Mouse (Mus musculus) cortical plate, adult 2 months (tissue): ENCODE measurements around the gene Ccdc125.
A peak's percentile ranks its signal among the peaks of the same experiment; 100 is the strongest.

Source experiments
- CTCF ChIP-seq: fragments of 200-500 bp; IDR thresholded peaks from 2 replicates; pipeline ENCODE4 v1.5.1; 2011; ENCODE audit warnings: mild to moderate bottlenecking, control low read depth, low read length; ENCODE audit not compliant: insufficient read depth; ENCODE audit errors: extremely low read depth
- POLR2A ChIP-seq: fragments of 200-500 bp; IDR thresholded peaks from 2 replicates; pipeline ENCODE4 v1.6.1; 2011; ENCODE audit warnings: mild to moderate bottlenecking, low read length, control low read depth; ENCODE audit not compliant: insufficient read depth; ENCODE audit errors: extremely low read depth

GRCm38 (mm10) chr13:100659864-100660456 lies 9.6 kb upstream of the Ccdc125 start:
- TF ChIP-seq CTCF (peak; percentile 81), POLR2A (no peak)
